Mouse (Mus musculus): ENCODE measurements around the gene Wdr64. TPM values are rescaled to one million over a fixed set of nuclear protein-coding genes. Genes with fewer than 3 reads are reported as not detected.

Wdr64 gene
- polyA plus RNA-seq, 1 experiment from 2014 or later = not detected

- H3K4me3 ChIP-seq = no peak overlapping the region
- H3K36me3 ChIP-seq = no peaks in the 10 kb centered on the region
- 83% methylated on average over 2 of the region's 2 CpGs for WGBS
- no peaks in the 10 kb centered on the region for H3K27me3 ChIP-seq
- H3K4me1 ChIP-seq = no peaks in the 10 kb centered on the region
- no peak overlapping the region for H3K27ac ChIP-seq (replicated peaks)
- no peaks in the 10 kb centered on the region for H3K9me3 ChIP-seq
- no peak overlapping the region for H3K4me2 ChIP-seq (replicated peaks)
- no peak overlapping the region for H3K9ac ChIP-seq (replicated peaks)
- ATAC-seq (ENCODE audit: low FRiP score, low read depth) = no peak
Measured at GRCm38 (mm10) chr1:175794668-175795067, 96.3 kb downstream of the Wdr64 start.

DNA sequence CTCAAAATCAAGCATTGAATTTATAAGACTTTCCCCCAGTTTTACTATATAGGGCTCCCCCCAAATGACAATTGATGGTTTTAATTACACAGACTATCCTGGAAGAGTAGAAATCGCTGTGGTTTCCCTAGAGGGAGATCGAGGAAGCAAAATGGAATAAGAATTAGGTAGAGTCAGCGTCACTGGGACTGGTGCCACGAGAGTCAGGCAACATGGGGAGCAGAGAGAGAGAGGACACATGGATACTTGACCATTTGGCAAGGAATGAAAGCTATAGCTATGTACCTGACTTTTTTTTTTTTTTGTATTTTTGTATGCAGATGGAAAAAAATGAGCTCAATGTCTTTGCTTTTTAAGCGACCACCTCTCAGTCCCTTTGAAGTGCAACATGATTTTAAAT lies 110.0 kb downstream of the Wdr64 start:
- H3K9me3 ChIP-seq = no peaks in the 10 kb centered on the region
- H3K27me3 ChIP-seq = no peaks in the 10 kb centered on the region
- H3K4me1 ChIP-seq = no peaks in the 10 kb centered on the region
- H3K4me2 ChIP-seq (replicated peaks) = no peak overlapping the region
- no peaks in the 10 kb centered on the region for H3K36me3 ChIP-seq
- no peak overlapping the region for H3K27ac ChIP-seq (replicated peaks)
- 76% methylated on average over 5 of the region's 5 CpGs for WGBS
- no peak overlapping the region for H3K4me3 ChIP-seq
- no peak overlapping the region for H3K9ac ChIP-seq (replicated peaks)
- ATAC-seq (ENCODE audit: low FRiP score, low read depth) = no peak

GRCm38 (mm10) chr1:175811625-175812024 lies 113.2 kb downstream of the Wdr64 start:
- ATAC-seq (ENCODE audit: low FRiP score, low read depth) = no peak
- Histone ChIP-seq H3K4me3 (no peak overlapping the region), H3K36me3 (no peaks in the 10 kb centered on the region), H3K4me1 (no peaks in the 10 kb centered on the region), H3K4me2 (replicated peaks) (no peak overlapping the region), H3K9ac (replicated peaks) (no peak overlapping the region), H3K27ac (replicated peaks) (no peak overlapping the region), H3K27me3 (no peaks in the 10 kb centered on the region), H3K9me3 (no peaks in the 10 kb centered on the region)
- 27% methylated on average over 1 of the region's 1 CpGs for WGBS

GRCm38 (mm10) chr1:175823815-175824438 lies 125.5 kb downstream of the Wdr64 start:
- Histone ChIP-seq H3K4me1 (no peaks in the 10 kb centered on the region), H3K9me3 (no peaks in the 10 kb centered on the region), H3K4me2 (replicated peaks) (no peak overlapping the region), H3K27ac (replicated peaks) (no peak overlapping the region), H3K36me3 (no peaks in the 10 kb centered on the region), H3K4me3 (no peak overlapping the region), H3K27me3 (no peaks in the 10 kb centered on the region), H3K9ac (replicated peaks) (no peak overlapping the region)
- no peak for ATAC-seq (ENCODE audit: low FRiP score, low read depth)
- 71% methylated on average over 9 of the region's 9 CpGs for WGBS

GRCm38 (mm10) chr1:175828539-175828938 lies 130.1 kb downstream of the Wdr64 start:
- no peak for ATAC-seq (ENCODE audit: low FRiP score, low read depth)
- Histone ChIP-seq H3K4me1 (no peaks in the 10 kb centered on the region), H3K27ac (replicated peaks) (no peak overlapping the region), H3K4me2 (replicated peaks) (no peak overlapping the region), H3K9ac (replicated peaks) (no peak overlapping the region), H3K36me3 (no peaks in the 10 kb centered on the region), H3K9me3 (no peaks in the 10 kb centered on the region), H3K4me3 (no peak overlapping the region), H3K27me3 (no peaks in the 10 kb centered on the region)
- 89% methylated on average over 7 of the region's 7 CpGs for WGBS

DNA sequence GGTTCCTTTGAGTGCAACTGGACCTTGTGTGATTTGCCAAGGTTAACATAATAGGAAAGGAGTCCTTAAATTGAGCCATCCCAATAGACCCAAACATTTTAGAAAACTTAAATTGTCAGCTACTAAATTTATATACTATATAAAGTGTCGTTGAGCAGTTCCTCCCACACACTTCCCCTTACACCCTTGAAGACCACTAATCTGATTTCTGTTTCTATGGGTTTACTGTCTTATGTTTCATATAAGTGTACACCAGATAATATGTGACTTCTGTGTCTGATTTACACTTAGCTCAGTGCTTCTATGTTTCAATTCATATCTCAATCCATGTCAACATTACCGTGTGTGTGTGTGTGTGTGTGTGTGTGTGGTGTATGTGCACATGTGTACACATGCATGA lies 130.8 kb downstream of the Wdr64 start:
- WGBS = 90% methylated on average over 2 of the region's 2 CpGs
- Histone ChIP-seq H3K36me3 (no peaks in the 10 kb centered on the region), H3K4me1 (no peaks in the 10 kb centered on the region), H3K27me3 (no peaks in the 10 kb centered on the region), H3K4me3 (no peak overlapping the region), H3K27ac (replicated peaks) (no peak overlapping the region), H3K4me2 (replicated peaks) (no peak overlapping the region), H3K9me3 (no peaks in the 10 kb centered on the region), H3K9ac (replicated peaks) (no peak overlapping the region)
- ATAC-seq (ENCODE audit: low FRiP score, low read depth) = no peak

GRCm38 (mm10) chr1:175855515-175855914 lies 157.1 kb downstream of the Wdr64 start:
- peak; percentile 30; the same call in 1 of the 2 replicates for ATAC-seq (ENCODE audit: low FRiP score, low read depth)
- H3K4me3 ChIP-seq = no peak overlapping the region

More at GRCm38 (mm10) chr1:175855515-175855914, 157.1 kb downstream of the Wdr64 start:
- H3K4me1 ChIP-seq = no peaks in the 10 kb centered on the region
- H3K36me3 ChIP-seq = no peaks in the 10 kb centered on the region
- no peak overlapping the region for H3K4me2 ChIP-seq (replicated peaks)
- no peak overlapping the region for H3K27ac ChIP-seq (replicated peaks)
- H3K9ac ChIP-seq (replicated peaks) = no peak overlapping the region
- H3K27me3 ChIP-seq = no peaks in the 10 kb centered on the region
- H3K9me3 ChIP-seq = no peaks in the 10 kb centered on the region
- 83% methylated on average over 1 of the region's 1 CpGs for WGBS

Other genes with a start within 250 kb of the Wdr64 start
- 5.1 and 7.3 TPM in 2 replicates for gene Rgs7, start 206.1 kb upstream of the Wdr64 start, polyA plus RNA-seq (2016; fragmentation: Nextera tagmentation; extraction: Ambion mirVana)
- 0.22 and 0.33 TPM in 2 replicates for gene Kmo, start 78.2 kb upstream of the Wdr64 start, polyA plus RNA-seq (2016; fragmentation: Nextera tagmentation; extraction: Ambion mirVana)
- 74.7 and 82.6 TPM in 2 replicates for gene Fh1, start 73.0 kb upstream of the Wdr64 start, polyA plus RNA-seq (2016; fragmentation: Nextera tagmentation; extraction: Ambion mirVana)
- gene Opn3, start 5.8 kb upstream of the Wdr64 start, polyA plus RNA-seq (2016; fragmentation: Nextera tagmentation; extraction: Ambion mirVana) = 10.8 and 11.9 TPM in 2 replicates
- 7.8 and 8.9 TPM in 2 replicates for gene Chml, start 5.7 kb upstream of the Wdr64 start, polyA plus RNA-seq (2016; fragmentation: Nextera tagmentation; extraction: Ambion mirVana)
- gene Exo1, start 182.0 kb downstream of the Wdr64 start, polyA plus RNA-seq (2016; fragmentation: Nextera tagmentation; extraction: Ambion mirVana) = 76.0 and 80.7 TPM in 2 replicates
- 0.19 TPM in 1 of 2 replicates, not detected in the other for gene Gm38100, start 221.7 kb downstream of the Wdr64 start, polyA plus RNA-seq (2016; fragmentation: Nextera tagmentation; extraction: Ambion mirVana)

All from midbrain, embryonic 12.5 days (tissue).